Mouse (Mus musculus): ENCODE measurements at regions not wholly inside any gene's neighbourhood (a gene's known extent, or its start where the extent isn't known, plus 50 kb on each side); places are given as distances from the start of the nearest gene placed in this dataset.
A peak's percentile ranks its signal among the peaks of the same experiment; 100 is the strongest.

GRCm38 (mm10) chr1:51583871-51584270, 105.6 kb upstream of the Nabp1 start:
- DNase-seq (ENCODE audit: low read depth in 3 of 3, low spot score in 3 of 3) (peak in 1 of 3 experiments; percentile 31), ATAC-seq (ENCODE audit: insufficient read depth) (peak; percentile 78)
- peak overlapping the region; percentile 8; the same call in 1 of the 2 replicates for H3K4me2 ChIP-seq (ENCODE audit: low read depth)
- no peaks in the 10 kb centered on the region for H3K36me3 ChIP-seq (replicated peaks; ENCODE audit: control insufficient read depth, insufficient read depth, low read depth)
- no peak overlapping the region for H3K27ac ChIP-seq
- H3K4me1 ChIP-seq (replicated peaks; ENCODE audit: control insufficient read depth in 2 of 2, insufficient read depth in 2 of 2, low read length in 1 of 2), result peaks cover 18 to 19% of the 10 kb centered on the region in 2 experiments
- WGBS (ENCODE audit: insufficient replicate concordance), result 13% methylated on average over 4 of the region's 4 CpGs
- no peak overlapping the region for H3K4me3 ChIP-seq (ENCODE audit: insufficient read depth in 1 of 2, low read depth in 2 of 2, low read length in 2 of 2)
- H3K9me3 ChIP-seq (ENCODE audit: control insufficient read depth, low read length), result no peaks in the 10 kb centered on the region
- TF ChIP-seq CTCF (IDR thresholded peaks at IDR 0.05; ENCODE audit: low read depth) (no peak), EP300 (IDR thresholded peaks at IDR 0.05; ENCODE audit: low read depth) (peak; percentile 81)
- H3K27me3 ChIP-seq (ENCODE audit: control insufficient read depth, insufficient read depth, low read length), result no peaks in the 10 kb centered on the region
- no peak overlapping the region; the same call in 1 of the 2 replicates for H3K9ac ChIP-seq (replicated peaks)

GRCm38 (mm10) chr1:51580074-51580473, 101.8 kb upstream of the Nabp1 start:
- no peak overlapping the region for H3K27ac ChIP-seq
- no peak for ATAC-seq (ENCODE audit: insufficient read depth)
- peaks cover 13 to 15% of the 10 kb centered on the region in 2 experiments for H3K4me1 ChIP-seq (replicated peaks; ENCODE audit: control insufficient read depth in 2 of 2, insufficient read depth in 2 of 2, low read length in 1 of 2)
- no peaks in the 10 kb centered on the region for H3K27me3 ChIP-seq (ENCODE audit: control insufficient read depth, insufficient read depth, low read length)
- no peak overlapping the region for H3K4me2 ChIP-seq (ENCODE audit: low read depth)
- no peak for DNase-seq (ENCODE audit: low read depth in 3 of 3, low spot score in 3 of 3)
- WGBS (ENCODE audit: insufficient replicate concordance), result 15% methylated on average over 7 of the region's 7 CpGs
- H3K9me3 ChIP-seq (ENCODE audit: control insufficient read depth, low read length), result no peaks in the 10 kb centered on the region
- H3K36me3 ChIP-seq (replicated peaks; ENCODE audit: control insufficient read depth, insufficient read depth, low read depth), result no peaks in the 10 kb centered on the region
- no peak overlapping the region for H3K9ac ChIP-seq (replicated peaks)
- TF ChIP-seq CTCF (IDR thresholded peaks at IDR 0.05; ENCODE audit: low read depth) (no peak), EP300 (IDR thresholded peaks at IDR 0.05; ENCODE audit: low read depth) (no peak)
- no peak overlapping the region for H3K4me3 ChIP-seq (ENCODE audit: insufficient read depth in 1 of 2, low read depth in 2 of 2, low read length in 2 of 2)

GRCm38 (mm10) chr1:51577701-51578100, 99.5 kb upstream of the Nabp1 start:
- WGBS (ENCODE audit: insufficient replicate concordance), result 66% methylated on average over 2 of the region's 2 CpGs
- DNase-seq (ENCODE audit: low read depth in 3 of 3, low spot score in 3 of 3) (no peak), ATAC-seq (ENCODE audit: insufficient read depth) (no peak)
- Histone ChIP-seq H3K27me3 (ENCODE audit: control insufficient read depth, insufficient read depth, low read length) (no peaks in the 10 kb centered on the region), H3K36me3 (replicated peaks; ENCODE audit: control insufficient read depth, insufficient read depth, low read depth) (no peaks in the 10 kb centered on the region), H3K9me3 (ENCODE audit: control insufficient read depth, low read length) (no peaks in the 10 kb centered on the region), H3K4me2 (ENCODE audit: low read depth) (no peak overlapping the region), H3K27ac (no peak overlapping the region), H3K4me1 (replicated peaks; ENCODE audit: control insufficient read depth in 2 of 2, insufficient read depth in 2 of 2, low read length in 1 of 2) (no peaks in the 10 kb centered on the region), H3K4me3 (ENCODE audit: insufficient read depth in 1 of 2, low read depth in 2 of 2, low read length in 2 of 2) (no peak overlapping the region), H3K9ac (replicated peaks) (no peak overlapping the region)
- TF ChIP-seq EP300 (IDR thresholded peaks at IDR 0.05; ENCODE audit: low read depth) (no peak), CTCF (IDR thresholded peaks at IDR 0.05; ENCODE audit: low read depth) (no peak)

- H3K4me3 ChIP-seq (ENCODE audit: insufficient read depth in 1 of 2, low read depth in 2 of 2, low read length in 2 of 2), result no peak overlapping the region
- ATAC-seq (ENCODE audit: insufficient read depth), result no peak
- TF ChIP-seq EP300 (IDR thresholded peaks at IDR 0.05; ENCODE audit: low read depth) (no peak), CTCF (IDR thresholded peaks at IDR 0.05; ENCODE audit: low read depth) (no peak)
- no peak overlapping the region for H3K9ac ChIP-seq (replicated peaks)
- H3K9me3 ChIP-seq (ENCODE audit: control insufficient read depth, low read length), result no peaks in the 10 kb centered on the region
- no peak for DNase-seq (ENCODE audit: low read depth in 3 of 3, low spot score in 3 of 3)
- H3K27ac ChIP-seq, result no peak overlapping the region
- H3K4me2 ChIP-seq (ENCODE audit: low read depth), result no peak overlapping the region
- H3K36me3 ChIP-seq (replicated peaks; ENCODE audit: control insufficient read depth, insufficient read depth, low read depth), result no peaks in the 10 kb centered on the region
- no peaks in the 10 kb centered on the region for H3K27me3 ChIP-seq (ENCODE audit: control insufficient read depth, insufficient read depth, low read length)
- 61% methylated on average over 8 of the region's 8 CpGs for WGBS (ENCODE audit: insufficient replicate concordance)
- H3K4me1 ChIP-seq (replicated peaks; ENCODE audit: control insufficient read depth in 2 of 2, insufficient read depth in 2 of 2, low read length in 1 of 2), result no peaks in the 10 kb centered on the region
Measured at GRCm38 (mm10) chr1:51572314-51573078, 94.3 kb upstream of the Nabp1 start.

- Histone ChIP-seq H3K4me1 (replicated peaks; ENCODE audit: control insufficient read depth in 2 of 2, insufficient read depth in 2 of 2, low read length in 1 of 2) (peaks cover 4 to 11% of the 10 kb centered on the region in 2 experiments; a peak in 3 of 4 replicates), H3K4me3 (ENCODE audit: insufficient read depth in 1 of 2, low read depth in 2 of 2, low read length in 2 of 2) (no peak overlapping the region), H3K4me2 (ENCODE audit: low read depth) (no peak overlapping the region), H3K27me3 (ENCODE audit: control insufficient read depth, insufficient read depth, low read length) (no peaks in the 10 kb centered on the region), H3K9ac (replicated peaks) (no peak overlapping the region), H3K36me3 (replicated peaks; ENCODE audit: control insufficient read depth, insufficient read depth, low read depth) (no peaks in the 10 kb centered on the region), H3K9me3 (ENCODE audit: control insufficient read depth, low read length) (no peaks in the 10 kb centered on the region), H3K27ac (no peak overlapping the region)
- TF ChIP-seq EP300 (IDR thresholded peaks at IDR 0.05; ENCODE audit: low read depth) (no peak), CTCF (IDR thresholded peaks at IDR 0.05; ENCODE audit: low read depth) (no peak)
- ATAC-seq (ENCODE audit: insufficient read depth) (no peak), DNase-seq (ENCODE audit: low read depth in 3 of 3, low spot score in 3 of 3) (no peak)
- 76% methylated on average over 4 of the region's 4 CpGs for WGBS (ENCODE audit: insufficient replicate concordance)
Measured at GRCm38 (mm10) chr1:51569625-51570024, 91.4 kb upstream of the Nabp1 start.
